Mouse (Mus musculus): ENCODE data around the gene Col8a1.
A peak's percentile ranks its signal among the peaks of the same experiment; 100 is the strongest.

The Col8a1 gene

DNA sequence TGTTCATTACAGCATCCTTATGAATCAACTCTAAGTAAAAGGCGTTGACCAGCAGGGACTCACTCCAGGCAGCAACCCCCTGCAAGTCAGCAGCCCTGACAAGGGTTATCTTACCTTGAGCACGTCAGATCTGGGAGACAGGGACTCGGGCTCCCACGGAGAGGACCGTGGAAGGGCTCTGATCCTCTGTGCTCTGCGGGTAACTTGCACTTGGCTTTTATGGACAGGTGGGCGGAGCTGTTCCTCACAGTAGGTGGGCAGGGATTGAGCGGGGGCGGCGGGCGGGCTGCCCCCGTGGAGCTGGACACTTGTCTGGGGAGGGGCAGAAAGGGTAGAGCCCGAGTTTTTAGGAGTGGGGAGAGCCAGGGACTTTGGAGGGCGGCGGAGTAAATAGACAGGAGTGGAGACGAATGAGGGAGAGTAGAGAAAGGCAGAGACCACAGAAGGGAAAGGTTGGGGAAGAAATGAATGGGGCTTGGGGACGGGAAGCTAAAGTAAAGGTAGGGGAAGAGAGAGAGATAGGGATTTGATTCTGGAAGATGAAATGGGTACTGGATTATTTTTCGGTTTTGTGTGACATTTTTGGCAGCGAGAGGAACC lies at the start of gene Col8a1:
Gene Col8a1, minus strand, starts transcription at position 212 of the 600 bp plus-strand sequence.
- DNase-seq = peak in 1 of 2 experiments; percentile 7

DNA sequence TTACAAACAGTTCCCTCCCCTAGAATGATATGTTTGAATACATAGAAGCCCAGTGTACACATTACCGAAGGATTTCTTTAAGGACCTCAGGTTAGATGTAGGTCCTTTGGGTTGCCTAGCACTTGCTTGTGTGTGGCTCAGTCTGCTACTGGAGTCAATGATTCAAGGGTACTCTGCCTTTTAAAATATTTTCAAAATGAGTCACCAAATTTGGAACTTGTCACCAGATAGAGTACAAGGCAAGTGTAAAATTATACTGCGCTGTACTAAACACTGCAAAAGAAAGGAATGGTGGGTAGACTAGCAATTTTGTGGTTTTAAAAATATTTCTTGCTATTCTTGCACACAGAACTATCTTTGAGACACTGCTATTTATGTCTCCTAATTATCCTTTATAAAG lies 47.3 kb upstream of the Col8a1 start:
- no peak for DNase-seq

DNA sequence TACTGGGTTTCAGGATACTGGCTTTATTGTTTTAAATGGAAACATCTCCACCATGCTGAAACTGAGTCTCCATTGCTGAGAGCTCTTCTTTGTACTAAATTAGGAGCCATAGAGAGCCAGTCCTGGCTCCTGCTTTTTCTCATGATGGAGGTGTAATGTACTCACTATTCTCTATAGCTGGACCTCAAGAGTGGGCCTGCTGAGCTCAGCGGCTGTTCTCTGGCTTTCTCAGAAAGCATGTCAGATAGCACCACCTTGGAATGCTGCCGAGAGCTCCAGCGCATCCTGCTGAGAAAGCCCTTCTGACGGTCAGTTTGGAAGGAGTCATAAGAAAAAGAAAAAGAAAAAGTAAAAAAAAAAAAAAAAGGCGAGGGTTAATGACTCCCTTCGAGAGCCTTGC lies 41.8 kb upstream of the Col8a1 start:
- no peak for DNase-seq

DNA sequence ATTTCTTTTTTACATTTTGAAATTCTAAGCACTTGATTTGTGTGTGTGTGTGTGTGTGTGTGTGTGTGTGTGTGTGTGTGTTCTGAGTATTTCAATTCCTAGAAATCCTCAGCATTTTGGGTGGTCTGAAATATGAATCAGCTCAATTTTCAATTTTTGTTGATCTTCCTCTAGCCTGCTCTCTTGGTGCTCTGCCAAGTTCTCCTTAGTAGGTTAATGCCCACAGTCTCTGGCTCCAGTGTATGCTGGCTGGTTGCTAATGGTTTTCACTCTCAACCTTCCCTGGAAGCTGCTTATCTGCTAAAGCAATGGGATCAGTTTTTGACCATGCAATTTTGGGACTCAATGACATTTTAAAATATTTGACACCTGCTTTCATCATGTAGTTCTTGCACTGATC lies 24.5 kb upstream of the Col8a1 start:
- no peak for DNase-seq

DNA sequence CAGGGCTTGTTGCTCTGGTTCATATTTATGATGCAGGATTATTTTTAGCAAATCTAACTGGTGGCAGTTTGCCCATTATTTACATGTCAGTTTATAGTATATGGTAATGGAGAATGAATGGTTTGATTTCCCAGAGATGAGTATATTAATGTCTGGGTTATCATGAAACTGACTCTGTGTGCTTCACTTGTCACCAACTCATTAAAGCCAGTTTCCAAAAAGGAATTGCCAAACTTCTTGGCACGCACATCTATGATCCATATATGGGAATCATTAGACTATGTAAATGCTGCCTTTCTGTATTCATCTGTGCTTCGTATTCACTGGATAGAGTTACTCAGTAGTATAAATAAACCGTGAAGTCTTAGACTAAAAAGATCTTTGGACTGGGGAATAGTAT lies 11.1 kb upstream of the Col8a1 start:
- no peak for DNase-seq

DNA sequence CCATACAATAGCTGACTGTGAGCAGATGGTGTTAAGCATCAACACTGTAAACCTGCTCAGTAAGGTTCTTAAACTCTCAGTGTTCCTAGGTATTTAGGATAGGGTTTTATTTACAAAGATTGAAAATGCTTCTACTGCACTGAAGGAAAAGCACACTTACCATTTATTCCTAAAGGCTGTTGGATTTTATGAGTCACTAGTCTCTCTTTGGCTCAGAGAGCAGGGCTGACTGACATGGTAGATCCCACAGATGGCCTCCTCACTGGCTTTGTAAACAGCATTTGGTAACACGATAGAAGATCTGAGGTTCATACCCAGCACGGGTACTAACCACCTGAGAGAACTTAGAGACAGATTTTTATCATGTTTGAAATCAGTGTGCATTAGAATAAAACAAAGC lies 5.3 kb upstream of the Col8a1 start:
- no peak for DNase-seq

DNA sequence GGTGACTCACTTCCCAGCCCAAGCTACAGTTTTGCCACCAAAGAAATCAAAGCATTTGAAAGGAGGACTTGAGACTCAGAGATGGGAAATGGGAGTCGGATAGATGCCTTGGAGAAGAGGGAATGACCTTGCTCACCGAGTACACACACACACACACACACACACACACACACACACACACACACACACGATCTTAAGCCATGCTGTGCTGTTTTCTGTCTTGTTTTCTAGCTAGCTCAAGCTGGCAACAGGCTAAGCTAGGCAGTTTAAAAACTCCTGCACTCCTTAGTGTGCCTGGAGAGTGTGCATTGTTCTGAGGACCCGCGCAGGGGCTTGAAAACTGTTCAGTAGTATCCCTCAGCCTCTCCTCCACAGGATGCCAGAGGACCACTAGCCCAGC lies 1.2 kb upstream of the Col8a1 start:
- no peak for DNase-seq

DNA sequence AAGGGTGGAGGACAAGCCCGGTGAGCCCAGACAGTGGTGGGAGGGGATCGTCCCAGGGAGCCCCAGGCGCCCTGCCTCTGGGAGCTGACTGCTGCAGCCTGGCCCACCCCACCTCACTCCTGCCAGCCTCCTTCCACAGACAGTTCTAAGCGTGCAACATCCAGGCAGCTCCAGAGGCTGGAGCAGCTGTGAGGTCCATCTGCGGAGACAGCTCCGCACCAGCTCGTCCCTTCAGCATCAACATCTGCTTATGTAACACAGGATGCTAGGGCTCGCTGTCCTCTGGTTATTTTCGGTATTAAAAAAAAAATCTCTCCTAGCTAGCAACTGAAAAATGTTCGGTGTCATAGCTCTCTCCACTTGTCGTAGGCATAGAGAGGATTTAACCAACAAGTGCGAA lies 704 bp upstream of the Col8a1 start:
- DNase-seq = no peak

DNA sequence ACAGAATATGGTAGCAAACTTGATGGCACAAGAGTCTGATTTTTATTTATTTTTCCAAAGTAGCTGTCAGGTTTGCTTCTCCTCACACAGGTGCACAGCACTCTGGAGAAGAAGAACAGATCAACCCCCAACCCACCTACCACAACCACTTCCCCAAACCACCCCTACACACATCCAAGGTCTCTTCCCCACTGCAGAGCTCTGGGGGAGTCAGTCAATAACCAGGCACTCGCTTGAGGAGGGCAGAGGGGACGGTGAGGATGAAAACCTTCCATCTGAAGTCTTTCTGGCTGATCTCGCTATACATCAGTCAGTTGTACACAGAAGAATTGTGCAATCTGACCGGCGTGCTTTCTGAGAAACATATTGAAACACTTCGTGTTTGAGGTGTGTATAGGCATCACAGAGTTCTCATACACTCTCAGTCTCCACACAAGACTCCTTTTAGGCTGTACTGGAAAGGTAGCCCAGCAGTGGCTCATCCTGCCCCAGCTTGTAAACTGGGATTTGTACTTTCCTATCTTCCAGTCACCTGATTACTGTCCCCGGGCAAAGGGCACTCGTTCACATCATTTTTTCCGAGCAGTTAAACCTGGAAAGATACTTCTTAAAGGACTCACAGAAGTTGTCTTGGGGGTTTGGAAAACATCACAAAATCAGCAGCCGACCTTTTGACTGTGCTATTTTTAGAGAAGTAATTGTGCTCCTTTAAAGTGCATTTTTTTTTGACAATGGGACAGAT lies 827 bp downstream of the Col8a1 start:
- DNase-seq = no peak

DNA sequence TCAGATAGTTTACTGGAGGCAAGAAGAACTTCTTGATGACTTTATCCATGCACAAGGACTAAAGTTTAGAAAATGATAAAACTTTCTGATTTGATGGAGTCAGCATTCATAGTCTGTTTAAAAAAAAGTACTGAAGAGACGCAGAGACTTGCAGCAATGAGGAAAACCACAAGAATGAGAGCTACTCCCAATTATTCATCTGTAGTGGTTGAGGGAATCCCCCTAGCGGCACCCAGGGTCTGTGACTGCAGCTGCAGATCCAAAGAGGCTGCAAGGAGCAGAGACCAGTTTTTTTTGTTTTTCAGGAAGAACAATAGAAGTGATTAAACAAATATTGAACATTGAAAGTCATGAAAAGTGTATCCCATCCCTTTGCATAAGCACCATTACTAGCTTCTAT lies 4.0 kb downstream of the Col8a1 start:
- no peak for DNase-seq

DNA sequence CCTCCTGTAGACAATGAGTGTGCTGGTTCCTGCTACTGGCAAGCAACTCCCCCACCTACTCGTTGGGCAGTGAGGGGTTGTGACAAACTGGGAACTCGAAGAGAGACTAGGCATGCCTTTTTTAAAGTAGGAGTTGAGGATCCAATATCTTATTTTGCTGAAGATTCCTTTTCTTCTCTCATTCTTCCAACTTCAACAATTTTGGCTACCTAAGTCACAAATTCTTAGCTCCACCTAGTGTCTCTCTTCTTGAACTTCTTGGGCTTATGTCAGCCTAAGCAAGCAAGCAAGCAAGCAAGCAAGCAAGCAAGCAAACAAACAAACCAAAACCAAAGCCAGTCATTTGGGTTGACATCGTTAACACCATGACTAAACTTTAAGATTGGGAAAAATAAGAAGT lies 6.4 kb downstream of the Col8a1 start:
- no peak for DNase-seq

DNA sequence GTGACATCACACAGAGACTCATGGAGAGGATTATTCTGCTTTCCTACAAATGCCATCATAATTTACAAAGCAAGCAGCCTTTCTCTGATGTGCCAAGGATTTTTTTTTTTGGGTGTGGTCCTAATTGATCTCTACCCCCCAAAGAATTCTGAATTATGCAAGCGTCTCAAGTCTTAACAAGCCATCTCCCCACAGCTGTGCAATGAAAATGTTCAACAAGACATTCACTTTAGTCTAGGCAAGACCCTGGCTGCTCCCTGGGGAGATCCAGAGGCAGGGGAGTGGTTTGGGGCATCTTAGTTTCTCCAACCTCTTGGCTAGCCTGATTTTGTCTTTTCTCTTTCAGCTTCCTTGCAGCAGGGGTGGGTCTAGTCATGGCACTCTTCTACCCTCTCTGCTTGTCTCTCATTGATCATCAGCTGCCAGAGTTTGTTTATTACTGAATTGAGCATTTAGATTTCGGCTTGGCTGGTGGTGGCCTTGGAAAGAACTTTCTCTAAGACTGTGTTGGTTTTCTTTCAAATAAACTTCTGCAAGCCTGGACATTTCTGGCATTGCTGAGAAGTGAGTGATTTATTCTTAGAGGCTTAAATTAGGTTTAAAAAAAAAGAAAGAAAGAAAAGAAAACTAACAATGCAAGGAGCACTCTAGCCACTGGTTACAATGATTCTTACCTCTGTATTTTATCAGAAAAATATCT lies 7.0 kb downstream of the Col8a1 start:
- DNase-seq = no peak

DNA sequence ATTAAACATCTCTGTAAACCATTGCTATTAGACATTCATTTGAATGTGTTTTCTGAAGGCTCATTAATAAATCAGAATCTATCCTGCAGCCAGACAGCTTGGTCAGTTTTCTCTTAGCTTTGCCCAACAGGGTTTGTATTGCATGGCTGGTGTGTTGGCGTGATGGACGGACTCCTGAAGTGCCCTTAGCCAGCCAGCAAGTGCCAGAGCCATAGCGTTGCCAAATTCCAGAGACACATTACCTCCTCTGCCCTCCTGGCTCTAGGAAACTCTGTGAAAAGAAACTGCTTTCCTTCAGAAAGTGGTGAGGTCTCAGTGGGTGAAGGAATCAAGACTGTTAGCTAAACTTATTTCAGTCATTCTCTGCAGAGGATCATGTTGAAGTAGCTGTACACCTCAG lies 14.4 kb downstream of the Col8a1 start:
- peak; percentile 9 to 19 for DNase-seq

DNA sequence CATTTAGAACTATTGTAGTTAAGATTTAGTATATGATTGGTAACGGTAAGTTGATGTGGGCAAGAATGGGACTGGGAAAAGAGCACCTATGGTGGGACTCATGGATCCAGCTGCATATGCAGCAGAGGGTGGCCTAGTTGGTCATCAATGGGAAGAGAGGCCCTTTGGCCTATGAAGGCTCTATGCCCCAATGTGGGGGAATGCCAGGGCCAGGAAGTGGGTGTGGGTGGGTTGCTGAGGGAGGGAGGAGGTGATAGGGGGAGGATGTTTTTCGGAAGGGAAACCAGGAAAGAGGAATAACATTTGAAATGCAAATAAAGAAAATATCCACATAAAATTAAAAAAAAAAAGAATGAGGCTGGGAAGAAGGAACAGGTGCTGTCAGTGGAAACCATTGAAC lies 19.6 kb downstream of the Col8a1 start:
- DNase-seq = no peak

DNA sequence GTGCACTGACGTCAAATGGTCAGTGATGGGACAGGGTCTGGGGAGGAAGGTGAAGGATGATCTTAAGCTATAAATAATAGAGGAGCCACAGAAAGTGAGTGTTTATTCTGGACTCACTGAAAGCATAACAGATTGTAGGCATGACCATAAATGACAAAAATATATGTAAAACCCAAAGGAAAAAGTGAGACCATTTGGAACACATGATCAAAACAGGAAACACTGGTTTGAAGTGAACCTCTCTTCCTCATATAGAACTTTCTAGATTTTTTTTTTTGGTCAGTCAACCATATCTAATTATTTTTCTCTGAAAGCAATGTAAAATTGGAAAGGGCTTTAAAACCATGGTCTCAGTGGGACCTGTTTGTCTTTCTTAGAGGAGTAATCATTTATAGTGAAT lies 21.0 kb downstream of the Col8a1 start:
- DNase-seq = no peak

DNA sequence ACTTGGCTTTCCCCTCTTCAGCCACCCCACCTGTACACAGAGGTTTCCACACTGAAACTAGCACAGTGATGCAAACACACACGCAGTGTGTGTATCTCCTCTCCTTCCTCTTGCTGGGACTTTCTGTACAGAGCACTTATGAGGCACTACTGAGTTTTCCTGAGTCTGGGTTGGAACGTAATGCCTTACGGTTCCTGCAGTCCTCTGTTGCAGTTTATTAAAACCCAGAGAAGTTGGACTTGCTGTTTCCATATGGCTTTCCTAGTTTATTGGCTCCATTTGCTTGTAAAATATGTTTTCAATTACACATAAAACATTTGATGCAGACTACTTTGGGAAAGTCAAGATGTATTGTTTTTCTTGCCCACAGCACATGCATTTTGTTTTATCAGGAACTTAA lies 21.4 kb downstream of the Col8a1 start:
- DNase-seq = no peak

DNA sequence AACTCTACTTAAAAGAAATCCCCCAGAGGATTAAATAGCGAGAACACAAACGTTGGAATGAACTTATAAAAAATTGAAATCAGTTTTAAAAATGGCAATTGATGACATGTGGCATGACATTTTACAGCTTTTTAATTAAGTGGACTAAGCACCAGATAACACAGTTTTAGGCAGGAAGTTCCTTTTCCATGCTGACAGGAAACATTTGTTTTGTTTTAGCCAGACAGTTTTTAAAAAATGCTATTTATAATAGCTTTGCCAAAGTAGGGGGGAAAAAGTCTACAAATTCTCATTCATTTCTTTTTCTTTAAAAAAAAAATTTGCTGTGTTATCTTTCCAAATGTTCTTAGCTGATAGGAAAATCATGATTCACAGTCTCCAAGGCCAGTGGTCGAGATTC lies 29.6 kb downstream of the Col8a1 start:
- DNase-seq = no peak

DNA sequence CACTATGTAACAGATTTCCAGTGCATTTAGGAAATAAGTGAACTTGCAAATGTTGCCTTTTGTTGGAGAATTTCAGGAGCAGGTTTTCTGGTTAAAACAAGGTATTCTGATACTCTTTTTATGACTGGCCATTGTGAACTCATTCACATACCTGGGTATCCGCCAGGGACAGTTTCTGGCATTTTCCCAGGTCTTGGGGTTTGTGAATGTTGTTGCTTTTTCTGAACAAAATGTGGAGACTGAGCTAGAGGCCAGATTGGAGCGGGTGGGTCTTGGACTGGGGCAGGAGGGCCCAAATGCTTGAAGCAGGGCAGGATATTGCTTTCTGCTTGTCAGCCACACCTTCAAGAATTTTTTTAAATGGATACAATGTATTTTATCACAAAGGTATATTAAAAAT lies 35.6 kb downstream of the Col8a1 start:
- DNase-seq = no peak

DNA sequence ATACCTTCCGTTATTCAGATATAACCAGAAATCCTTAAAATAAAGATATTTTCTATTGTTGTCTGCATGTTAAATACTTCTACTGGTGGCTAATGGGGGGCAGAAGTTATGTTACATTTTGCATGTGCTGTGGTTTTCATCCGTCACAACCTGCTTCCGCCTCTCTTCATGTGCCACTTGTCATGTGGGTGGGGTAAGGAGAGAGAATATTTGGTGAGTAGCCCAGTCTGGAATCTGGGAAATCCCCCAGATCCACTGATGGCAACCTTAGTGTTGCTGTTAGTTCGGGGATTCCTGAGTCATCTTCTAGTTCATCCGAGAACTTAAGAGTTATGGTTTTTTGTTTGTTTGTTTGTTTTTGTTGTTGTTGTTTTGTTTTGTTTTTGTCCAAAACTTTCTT lies 55.8 kb downstream of the Col8a1 start:
- DNase-seq = no peak

DNA sequence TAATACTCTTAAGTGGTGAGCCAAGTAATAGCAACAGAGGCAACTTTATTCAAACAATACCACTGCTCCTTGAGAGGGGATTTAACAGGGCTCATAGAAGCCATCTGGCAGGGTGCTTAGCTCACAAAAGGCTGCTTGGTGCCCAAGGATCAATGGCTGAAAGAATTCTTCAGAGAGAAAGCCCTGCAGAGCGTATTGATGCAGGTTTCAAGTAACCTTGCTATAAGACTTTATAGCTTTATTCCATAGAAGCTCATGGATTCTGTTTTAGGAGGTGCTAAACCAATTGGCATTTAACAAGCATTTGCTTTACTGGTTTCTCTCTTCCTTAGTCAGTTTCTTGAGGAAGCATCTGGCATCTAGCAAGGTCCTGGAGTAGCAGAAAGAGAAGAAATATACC lies 59.8 kb downstream of the Col8a1 start:
- DNase-seq = no peak

DNA sequence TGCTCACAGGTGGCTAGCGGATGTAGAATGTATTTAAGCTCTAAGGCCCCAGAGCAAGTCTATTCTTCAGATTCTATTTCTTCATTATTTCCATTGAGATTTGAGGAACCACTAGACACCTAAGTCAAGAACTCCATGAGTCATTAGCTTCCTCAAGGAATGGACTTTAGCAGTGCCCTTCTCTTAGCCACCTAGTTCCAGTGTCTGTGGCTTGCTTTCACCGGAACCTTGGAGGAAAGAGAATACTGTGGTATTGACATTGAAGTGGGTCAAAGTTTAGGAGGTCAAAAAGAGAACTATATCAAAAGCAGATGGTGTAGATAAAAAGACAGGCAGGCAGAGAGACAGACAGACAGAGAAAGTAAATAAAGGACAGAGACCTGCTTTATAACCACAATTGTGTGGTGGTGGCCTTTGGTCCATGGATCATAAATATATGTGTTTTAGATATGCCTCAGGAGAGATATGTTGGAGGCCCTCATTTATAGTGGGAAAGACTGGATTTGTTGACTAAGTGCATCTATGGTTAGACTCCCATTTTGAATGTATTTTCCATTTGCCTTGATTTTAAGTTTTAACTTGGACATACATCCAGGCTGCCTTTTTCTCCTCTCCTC lies 60.5 kb downstream of the Col8a1 start:
- no peak for DNase-seq

DNA sequence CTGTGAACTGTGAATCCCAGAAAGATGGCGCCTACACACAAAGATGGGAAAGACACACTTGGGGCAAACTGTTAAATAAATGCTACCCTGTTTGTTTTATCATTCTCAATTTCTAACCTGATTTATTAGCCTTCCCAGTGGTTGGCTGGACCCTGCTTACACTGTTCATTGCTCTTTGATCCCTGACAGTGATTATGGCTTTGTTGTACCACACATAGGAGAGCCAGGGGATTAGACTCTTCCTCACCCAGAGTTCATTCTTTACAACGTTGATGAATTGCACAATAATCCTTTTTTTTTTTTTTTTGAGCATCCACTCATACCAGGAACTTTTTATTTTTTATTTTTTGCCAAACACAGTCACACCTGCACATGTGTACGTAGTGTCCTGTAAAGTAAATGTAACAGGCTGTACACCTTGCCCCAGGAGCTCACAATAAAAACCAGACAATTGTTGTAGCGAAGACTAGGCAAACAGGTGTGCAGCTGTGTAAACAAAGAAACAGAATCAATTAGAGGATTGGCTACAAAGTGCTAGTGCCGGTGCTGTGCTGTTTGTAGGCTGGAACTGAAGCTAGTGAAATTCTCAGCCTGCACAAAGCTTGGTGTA lies 68.6 kb downstream of the Col8a1 start:
- no peak for DNase-seq

DNA sequence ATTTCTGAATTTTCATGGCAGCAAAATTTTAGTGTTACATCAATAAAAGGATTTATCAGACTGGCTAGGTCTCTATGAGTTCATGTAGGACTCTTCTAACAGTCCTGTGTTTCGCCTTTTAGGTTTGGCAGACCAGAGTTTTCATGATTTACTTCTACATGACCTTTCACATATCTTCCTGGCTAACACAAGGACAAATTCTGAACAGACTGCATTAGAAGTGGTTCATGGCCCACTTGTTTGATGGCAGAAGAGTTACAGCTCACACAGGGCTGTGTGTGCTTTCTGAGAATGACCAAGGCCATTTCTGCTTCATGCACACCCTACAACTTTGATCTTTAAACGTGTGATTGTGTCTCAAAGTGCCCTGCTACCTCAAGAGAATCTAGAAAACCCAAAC lies 82.3 kb downstream of the Col8a1 start:
- no peak for DNase-seq

DNA sequence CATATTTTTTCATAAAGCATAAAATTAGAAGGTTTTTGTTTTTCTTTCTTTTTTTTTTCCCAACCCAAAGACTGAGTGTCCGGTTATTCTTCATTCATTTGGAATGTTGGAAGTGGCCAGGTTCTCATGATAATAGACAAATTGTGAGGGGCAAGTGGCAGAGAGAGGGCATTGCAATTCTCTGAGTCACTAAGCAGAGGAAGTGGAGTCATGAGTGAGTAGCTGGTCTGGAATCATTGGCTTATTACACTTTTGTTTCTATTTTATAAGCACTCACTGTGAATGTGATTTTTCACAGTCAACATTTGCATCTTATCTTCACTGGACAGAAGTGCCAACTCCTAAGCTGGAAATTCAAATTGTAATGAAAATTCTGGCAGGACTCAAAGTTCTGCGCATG lies 82.9 kb downstream of the Col8a1 start:
- no peak for DNase-seq
